Mouse (Mus musculus) left cerebral cortex, adult 18-20 months (tissue): ENCODE data around the gene Abhd13. TPM values are rescaled to one million over a fixed set of nuclear protein-coding genes. Genes with fewer than 3 reads are reported as not detected.

Source experiments
- DNase-seq, 2 experiments: peaks; one replicate each; pipeline ENCODE4 v3.0.0; 2021 to 2022; ENCODE audit warnings: low spot score in 2 of 2, mixed read lengths in 1 of 2
- total RNA-seq, 2 experiments: library from RNA; stranded (reverse); gene quantifications; 2 replicates each; pipeline ENCODE4 v1.2.3; 2021

The Abhd13 gene
- total RNA-seq, 2 experiments from 2014 or later = 25.7 to 27.0 TPM

DNA sequence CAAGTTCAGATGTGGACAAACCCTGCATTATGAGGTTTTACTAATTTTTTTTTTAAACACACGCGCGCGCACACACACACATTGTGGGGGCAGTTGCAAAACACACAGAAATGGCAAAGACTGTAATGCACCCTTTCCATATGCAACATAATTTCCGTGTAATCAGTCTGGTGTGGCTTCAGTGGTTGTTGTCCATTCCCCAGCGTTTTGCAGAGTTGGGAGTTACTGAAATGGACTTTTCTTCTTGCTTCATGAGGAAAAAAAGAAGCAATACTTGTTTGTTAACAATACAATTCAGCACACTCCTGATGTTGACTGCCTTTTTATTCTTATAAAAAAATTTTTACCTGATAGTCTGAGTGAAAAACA is 30.1 kb downstream of the Abhd13 start:
- no peak for DNase-seq

DNA sequence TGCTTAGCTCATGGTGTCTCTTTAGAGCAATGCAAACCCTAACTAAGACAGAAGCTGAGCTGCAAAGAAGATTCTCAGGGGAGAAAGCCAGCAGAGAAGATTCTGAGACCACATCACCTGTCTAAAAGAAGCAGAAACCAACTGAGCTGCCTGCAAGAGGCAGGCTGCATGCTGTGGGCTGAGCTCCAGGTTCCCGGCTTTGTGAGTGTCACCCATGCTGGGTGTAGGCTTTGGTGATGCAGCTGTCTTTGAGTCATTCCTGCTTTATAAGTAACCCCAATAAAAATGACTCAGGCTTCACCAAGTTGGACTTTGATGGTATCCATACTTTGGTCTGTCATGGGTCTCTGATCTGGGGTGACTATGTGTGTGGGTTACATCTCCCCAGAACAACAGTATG is 38.7 kb downstream of the Abhd13 start:
- peak; percentile 10 to 13 for DNase-seq

DNA sequence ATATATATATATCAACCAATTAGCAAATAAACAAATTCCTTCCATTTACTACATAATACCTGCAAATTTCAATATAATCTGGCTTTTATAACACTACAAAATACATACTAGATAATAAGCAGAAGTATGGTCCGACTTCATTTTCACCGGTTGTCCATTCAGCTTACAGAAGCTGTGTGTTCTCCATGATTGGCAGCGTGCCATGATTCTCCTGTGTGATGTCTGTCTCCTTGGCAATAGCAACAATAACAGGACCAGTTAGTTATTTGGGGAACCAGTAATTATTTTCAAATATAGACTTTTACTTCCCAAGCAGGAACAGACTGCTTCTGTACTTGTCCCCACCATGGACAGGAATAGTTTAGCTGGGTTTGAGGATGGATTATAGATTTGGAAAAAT is 39.7 kb downstream of the Abhd13 start:
- peak; percentile 11 to 21 for DNase-seq

DNA sequence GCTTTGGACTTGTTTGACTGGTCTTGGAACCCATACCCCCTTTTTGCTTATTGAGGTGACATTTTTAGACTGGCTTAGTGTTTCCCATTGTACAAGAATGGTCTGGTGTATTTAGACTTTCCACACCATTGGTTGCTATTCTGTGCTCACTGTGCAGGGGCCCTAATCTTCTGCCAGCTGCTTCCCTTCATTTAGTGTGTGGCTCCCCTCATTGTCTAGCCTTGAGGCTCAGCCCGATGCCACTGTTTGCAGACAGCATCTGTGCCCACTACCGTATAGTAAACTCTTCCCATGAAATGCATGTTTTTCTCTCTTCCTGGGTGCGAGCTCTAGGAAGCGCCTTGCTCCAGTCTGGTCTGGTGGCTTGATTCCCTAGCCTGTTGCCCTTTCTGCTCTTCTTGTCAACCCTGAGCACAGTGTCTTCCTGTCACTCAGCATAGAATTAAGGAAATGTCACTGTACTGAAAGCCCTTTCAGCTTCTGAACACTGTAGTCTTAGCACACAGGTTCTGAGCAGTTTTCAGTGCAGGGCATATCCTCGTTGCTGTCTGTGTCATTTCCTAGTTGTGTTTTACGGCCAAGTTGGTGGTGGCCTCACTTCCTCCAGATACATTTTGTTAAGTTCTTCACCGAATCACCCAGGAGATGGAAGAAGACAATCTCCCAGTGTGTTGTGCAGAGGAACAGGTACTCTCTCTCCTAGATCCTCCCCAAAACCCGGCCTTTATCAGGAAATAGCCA is 53.0 kb downstream of the Abhd13 start:
- DNase-seq = no peak

DNA sequence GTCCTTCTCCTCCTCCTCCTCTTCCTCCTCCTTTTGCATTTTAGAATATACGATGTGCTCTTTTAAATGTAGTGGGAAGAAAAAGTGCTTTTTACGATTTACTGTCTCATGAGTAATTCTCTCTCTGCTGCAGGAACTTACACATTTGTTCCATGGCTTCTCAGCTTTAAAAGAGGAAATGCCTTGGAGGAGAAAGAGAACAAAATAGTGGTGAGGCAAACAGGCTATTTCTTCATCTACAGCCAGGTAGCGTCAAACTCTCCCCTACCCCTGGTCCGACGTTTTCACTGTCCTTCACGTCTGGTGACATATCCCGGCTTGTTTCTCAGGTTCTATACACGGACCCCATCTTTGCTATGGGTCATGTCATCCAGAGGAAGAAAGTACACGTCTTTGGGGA is 53.7 kb downstream of the Abhd13 start:
- no peak for DNase-seq

DNA sequence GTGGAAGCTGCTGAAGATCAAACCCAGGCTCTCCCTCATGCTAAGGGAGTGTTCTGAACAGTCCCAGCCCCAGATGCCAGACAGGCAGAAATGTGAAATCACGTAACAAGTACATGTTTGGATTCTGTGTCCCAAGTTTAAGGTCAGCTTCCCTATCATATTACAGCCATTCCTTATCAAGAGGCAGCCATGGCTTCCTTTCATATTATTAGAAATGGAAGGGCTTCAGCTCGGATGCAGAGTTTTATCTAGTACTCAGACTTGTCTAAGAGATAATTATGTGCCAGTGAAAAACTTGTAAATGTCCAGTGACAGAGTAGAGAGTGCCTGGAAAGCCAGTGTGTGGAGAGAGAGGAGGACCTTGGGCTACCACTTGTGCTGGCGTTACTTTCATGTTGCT is 63.4 kb downstream of the Abhd13 start:
- no peak for DNase-seq

Other genes with a start within 250 kb of the Abhd13 start
- 100 to 1,000 TPM; 101 to 105 TPM for gene Fam155a, start 206.5 kb upstream of the Abhd13 start, total RNA-seq
- not detected for gene Gm10217, start 113.5 kb upstream of the Abhd13 start, total RNA-seq
- 10 to 100 TPM; 11.6 to 11.9 TPM for gene Lig4, start within 50 bp of the Abhd13 start, total RNA-seq
- gene Tnfsf13b, start 28.8 kb downstream of the Abhd13 start, total RNA-seq = 1 to 10 TPM; 2.8 to 3.7 TPM
- 10 to 100 TPM; 29.1 to 32.4 TPM for gene Myo16, start 176.2 kb downstream of the Abhd13 start, total RNA-seq